Mouse (Mus musculus) liver, embryonic 16.5 days (tissue): ENCODE results near the gene Ctf1. TPM values are rescaled to one million over a fixed set of nuclear protein-coding genes. Genes with fewer than 3 reads are reported as not detected.
A peak's percentile ranks its signal among the peaks of the same experiment; 100 is the strongest.
"Not testable (repeated sequence)": the region's sequence is repeated elsewhere in the genome, so short reads cannot be mapped to it uniquely, and the experiment has no call there.

Source experiments
- ATAC-seq: fragments of 200-750 bp; cut with Nextera tagmentation; 2 replicates; pipeline ENCODE4 v1.8.0; 2017; ENCODE audit warnings: low read depth, mild to moderate bottlenecking, moderate number of reproducible peaks, moderate library complexity
- H3K27ac ChIP-seq: fragments of 300-500 bp; sonication (generic); 2 replicates; pipeline ENCODE4 v1.5.1; 2014; ENCODE audit warnings: mild to moderate bottlenecking, low read length
- H3K27me3 ChIP-seq: fragments of 300-500 bp; sonication (generic); 2 replicates; pipeline ENCODE4 v1.6.1; 2014; ENCODE audit warnings: low read depth, low read length, mixed read lengths; ENCODE audit not compliant: control insufficient read depth, insufficient read depth
- H3K36me3 ChIP-seq: fragments of 300-500 bp; sonication (generic); 2 replicates; pipeline ENCODE4 v1.6.1; 2014; ENCODE audit warnings: mild to moderate bottlenecking; ENCODE audit not compliant: control insufficient read depth, insufficient read depth
- H3K4me1 ChIP-seq: fragments of 300-500 bp; sonication (generic); 2 replicates; pipeline ENCODE4 v1.6.1; 2014; ENCODE audit warnings: low read depth, low read length, mixed read lengths; ENCODE audit not compliant: control insufficient read depth
- H3K4me2 ChIP-seq: fragments of 300-500 bp; sonication (generic); 2 replicates; pipeline ENCODE4 v1.6.1; 2014; ENCODE audit warnings: low read depth, low read length, mixed read lengths
- H3K4me3 ChIP-seq: fragments of 300-500 bp; sonication (generic); 2 replicates; pipeline ENCODE4 v1.5.1; 2014; ENCODE audit warnings: low read depth, mild to moderate bottlenecking, low read length
- H3K9ac ChIP-seq: fragments of 300-500 bp; sonication (generic); 2 replicates; pipeline ENCODE4 v1.6.1; 2014; ENCODE audit warnings: low read depth, low read length
- H3K9me3 ChIP-seq: fragments of 300-500 bp; sonication (generic); replicated peaks from 2 replicates; pipeline ENCODE4 v1.6.1; 2016; ENCODE audit warnings: low read length; ENCODE audit not compliant: control insufficient read depth
- WGBS: fragments of 180-500 bp; shearing (Covaris S2); extraction: QIAGEN DNeasy Blood & Tissue Kit; methylation state at CpG from one replicate; pipeline ENCODE4 v1.1.7; 2014; ENCODE audit not compliant: insufficient replicate concordance; 5-methylcytosine and 5-hydroxymethylcytosine counted together
- polyA plus RNA-seq: library from polyadenylated mRNA; unstranded; fragments of >200 nt; fragmentation: Nextera tagmentation; extraction: Ambion mirVana; gene quantifications from 2 replicates; pipeline ENCODE4 v1.2.1, GENCODE M21; 2015

The Ctf1 gene
- polyA plus RNA-seq, 1 experiment from 2014 or later: 2.5 TPM

DNA sequence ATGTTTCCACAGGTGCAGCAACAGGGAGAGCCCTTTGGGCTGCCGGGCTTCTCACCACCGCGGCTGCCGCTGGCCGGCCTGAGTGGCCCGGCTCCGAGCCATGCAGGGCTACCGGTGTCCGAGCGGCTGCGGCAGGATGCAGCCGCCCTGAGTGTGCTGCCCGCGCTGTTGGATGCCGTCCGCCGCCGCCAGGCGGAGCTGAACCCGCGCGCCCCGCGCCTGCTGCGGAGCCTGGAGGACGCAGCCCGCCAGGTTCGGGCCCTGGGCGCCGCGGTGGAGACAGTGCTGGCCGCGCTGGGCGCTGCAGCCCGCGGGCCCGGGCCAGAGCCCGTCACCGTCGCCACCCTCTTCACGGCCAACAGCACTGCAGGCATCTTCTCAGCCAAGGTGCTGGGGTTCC is 4.5 kb downstream of the Ctf1 start:
- peak overlapping the region; percentile 28 for H3K4me3 ChIP-seq

DNA sequence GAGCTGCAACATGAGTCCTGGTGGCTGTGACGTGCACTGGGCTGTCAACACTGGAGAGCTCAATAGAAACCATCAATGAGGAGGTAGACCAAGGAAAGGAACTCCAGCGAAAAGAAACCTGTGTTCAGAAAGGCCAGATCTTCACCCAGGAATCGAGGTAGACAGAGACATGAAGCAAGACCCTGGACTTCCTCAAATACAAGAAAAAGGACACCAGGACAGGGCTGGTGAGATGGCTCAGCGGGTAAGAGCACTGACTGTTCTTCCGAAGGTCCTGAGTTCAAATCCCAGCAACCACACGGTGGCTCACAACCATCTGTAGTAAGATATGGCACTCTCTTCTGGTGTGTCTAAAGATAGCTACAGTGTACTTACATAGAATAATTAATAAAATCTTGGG is 5.8 kb downstream of the Ctf1 start:
- Histone ChIP-seq H3K9me3 (no peaks in the 10 kb centered on the region), H3K4me3 (no peak overlapping the region), H3K27me3 (peaks cover 6% of the 10 kb centered on the region), H3K4me2 (no peak overlapping the region), H3K36me3 (no peaks in the 10 kb centered on the region), H3K9ac (no peak overlapping the region), H3K27ac (no peak overlapping the region), H3K4me1 (peaks cover 4% of the 10 kb centered on the region)
- 65% methylated on average over 6 of the region's 6 CpGs for WGBS
- no peak for ATAC-seq

More for the DNA sequence above, 4.5 kb downstream of the Ctf1 start:
- peak; percentile 60 for ATAC-seq
- 0 out of 2 replicates have a peak overlapping the region, but pooled peaks have one; percentile 5 for H3K9ac ChIP-seq
- peak overlapping the region; percentile 54 for H3K4me2 ChIP-seq
- peaks cover 17% of the 10 kb centered on the region for H3K4me1 ChIP-seq
- 1% methylated on average over 41 of the region's 41 CpGs for WGBS
- H3K9me3 ChIP-seq: no peaks in the 10 kb centered on the region
- no peak overlapping the region for H3K27ac ChIP-seq
- peaks cover 6% of the 10 kb centered on the region for H3K27me3 ChIP-seq
- H3K36me3 ChIP-seq: no peaks in the 10 kb centered on the region

DNA sequence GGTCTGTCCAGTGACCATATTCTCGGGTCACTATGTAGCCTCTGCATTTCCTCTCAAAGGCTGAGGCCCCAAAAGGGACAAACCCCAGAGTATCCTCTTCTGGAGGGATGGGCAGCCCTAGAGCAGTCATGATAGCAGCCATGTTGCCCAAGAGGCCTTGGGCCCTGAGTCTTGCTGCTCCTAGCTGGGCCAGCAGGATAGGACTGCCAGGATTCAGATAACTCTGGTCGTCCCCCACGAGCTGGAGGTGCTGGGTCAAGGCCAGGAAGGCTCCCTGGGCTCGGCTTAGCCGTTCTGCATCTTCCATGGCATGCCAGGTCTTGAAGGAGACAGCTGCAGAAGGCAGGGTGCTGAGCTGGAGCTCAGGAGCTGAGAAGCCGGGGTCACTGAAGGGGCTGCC is 6.7 kb downstream of the Ctf1 start:
- H3K9me3 ChIP-seq: no peaks in the 10 kb centered on the region
- H3K36me3 ChIP-seq: no peaks in the 10 kb centered on the region
- WGBS: 64% methylated on average over 6 of the region's 6 CpGs
- ATAC-seq: no peak
- H3K4me3 ChIP-seq: no peak overlapping the region
- no peak overlapping the region for H3K4me2 ChIP-seq
- H3K9ac ChIP-seq: no peak overlapping the region
- peaks cover 6% of the 10 kb centered on the region for H3K27me3 ChIP-seq
- no peak overlapping the region for H3K27ac ChIP-seq
- H3K4me1 ChIP-seq: peaks cover 3% of the 10 kb centered on the region

DNA sequence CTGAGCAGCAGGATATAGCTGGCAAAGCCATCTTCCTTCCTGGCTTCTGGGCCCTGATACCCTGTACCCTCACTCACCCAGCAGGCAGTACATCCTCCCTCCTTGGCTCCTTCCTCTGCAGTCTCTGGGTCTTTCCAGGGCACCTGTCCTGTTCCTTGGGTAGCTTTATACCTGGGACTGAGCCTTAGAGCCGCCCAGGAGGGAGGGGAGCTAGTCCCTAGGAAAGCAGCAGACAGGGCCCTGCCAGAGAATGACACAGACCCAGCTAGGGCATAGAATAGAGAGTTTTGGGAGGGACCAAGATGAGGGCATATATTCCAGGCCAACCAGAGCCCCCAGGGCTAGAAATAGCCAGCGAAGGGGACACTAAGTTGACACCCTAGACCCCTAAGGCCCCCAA is 13.0 kb downstream of the Ctf1 start:
- no peak for ATAC-seq
- no peaks in the 10 kb centered on the region for H3K36me3 ChIP-seq
- 57% methylated on average over 2 of the region's 2 CpGs for WGBS
- no peak overlapping the region for H3K27ac ChIP-seq
- H3K27me3 ChIP-seq: no peaks in the 10 kb centered on the region
- H3K4me3 ChIP-seq: no peak overlapping the region
- no peaks in the 10 kb centered on the region for H3K9me3 ChIP-seq
- H3K4me2 ChIP-seq: no peak overlapping the region
- no peaks in the 10 kb centered on the region for H3K4me1 ChIP-seq
- H3K9ac ChIP-seq: no peak overlapping the region

DNA sequence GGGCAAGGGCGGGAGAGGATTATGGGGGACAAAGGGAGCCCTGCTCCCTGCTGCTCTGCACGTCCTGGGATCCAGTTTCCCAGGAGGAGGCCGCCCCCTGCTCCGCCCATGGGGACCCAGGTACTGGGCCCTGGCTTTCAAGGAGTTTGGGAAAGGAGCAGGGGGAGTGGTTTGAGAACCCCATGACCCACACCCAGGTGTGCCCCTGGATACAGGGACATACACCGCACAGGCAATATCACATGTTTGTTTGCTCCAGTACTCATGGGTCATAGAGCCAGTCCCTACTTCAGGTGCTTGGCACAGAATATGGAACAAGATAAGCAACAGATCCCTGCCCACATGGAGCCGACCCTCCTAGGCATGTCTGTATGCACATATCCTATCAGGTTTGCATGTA is 13.4 kb downstream of the Ctf1 start:
- Histone ChIP-seq H3K27ac (no peak overlapping the region), H3K9me3 (no peaks in the 10 kb centered on the region), H3K4me1 (no peaks in the 10 kb centered on the region), H3K4me3 (no peak overlapping the region), H3K4me2 (no peak overlapping the region), H3K9ac (no peak overlapping the region), H3K27me3 (no peaks in the 10 kb centered on the region), H3K36me3 (no peaks in the 10 kb centered on the region)
- no peak for ATAC-seq
- 58% methylated on average over 6 of the region's 6 CpGs for WGBS

DNA sequence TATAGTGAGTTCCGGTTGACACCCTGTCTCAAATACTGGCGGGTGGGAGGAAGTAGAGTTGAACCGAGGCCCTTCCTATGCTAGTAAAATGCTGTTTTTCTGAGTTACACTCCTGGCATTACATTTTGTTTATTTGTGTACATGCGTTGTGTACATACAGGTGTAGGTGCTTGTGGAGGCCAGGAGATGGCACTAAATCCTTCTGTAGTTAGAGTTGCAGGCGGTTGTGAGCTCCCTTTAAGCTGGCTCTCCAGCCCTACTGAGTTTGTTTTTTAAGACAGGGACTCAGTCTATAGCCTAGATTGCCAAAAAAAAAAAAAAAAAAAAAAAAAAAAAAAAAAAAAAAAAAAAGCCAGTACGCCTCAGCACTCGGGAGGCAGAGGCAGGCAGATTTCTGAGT is 15.4 kb downstream of the Ctf1 start:
- Histone ChIP-seq H3K9ac (no peak overlapping the region), H3K4me3 (no peak overlapping the region), H3K27me3 (no peaks in the 10 kb centered on the region), H3K27ac (no peak overlapping the region), H3K4me1 (no peaks in the 10 kb centered on the region), H3K36me3 (no peaks in the 10 kb centered on the region), H3K9me3 (no peaks in the 10 kb centered on the region), H3K4me2 (no peak overlapping the region)
- ATAC-seq: no peak
- WGBS: 63% methylated on average over 7 of the region's 7 CpGs

DNA sequence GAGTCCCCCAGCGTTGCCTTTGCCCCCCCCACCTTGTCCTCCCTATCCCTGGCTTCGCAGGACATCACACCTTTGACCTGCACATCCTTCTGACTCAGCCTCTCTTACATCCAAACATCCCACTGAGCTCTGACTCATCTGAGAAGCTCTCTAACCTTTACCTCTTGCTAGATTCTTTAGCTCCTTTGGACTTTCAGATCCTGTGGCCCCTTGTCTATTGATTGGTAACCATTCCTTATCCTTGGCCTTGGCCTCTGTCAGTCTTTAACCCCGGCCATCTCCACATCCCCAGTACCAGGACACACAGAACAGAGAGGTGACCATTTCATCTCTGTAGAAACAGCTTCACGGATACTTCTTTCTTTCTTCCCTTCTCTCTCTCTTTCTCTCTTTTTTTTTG is 17.6 kb downstream of the Ctf1 start:
- Histone ChIP-seq H3K9ac (no peak overlapping the region), H3K4me3 (no peak overlapping the region), H3K27me3 (no peaks in the 10 kb centered on the region), H3K36me3 (no peaks in the 10 kb centered on the region), H3K9me3 (no peaks in the 10 kb centered on the region), H3K27ac (no peak overlapping the region), H3K4me2 (no peak overlapping the region), H3K4me1 (no peaks in the 10 kb centered on the region)
- ATAC-seq: no peak
- 34% methylated on average over 4 of the region's 4 CpGs for WGBS

DNA sequence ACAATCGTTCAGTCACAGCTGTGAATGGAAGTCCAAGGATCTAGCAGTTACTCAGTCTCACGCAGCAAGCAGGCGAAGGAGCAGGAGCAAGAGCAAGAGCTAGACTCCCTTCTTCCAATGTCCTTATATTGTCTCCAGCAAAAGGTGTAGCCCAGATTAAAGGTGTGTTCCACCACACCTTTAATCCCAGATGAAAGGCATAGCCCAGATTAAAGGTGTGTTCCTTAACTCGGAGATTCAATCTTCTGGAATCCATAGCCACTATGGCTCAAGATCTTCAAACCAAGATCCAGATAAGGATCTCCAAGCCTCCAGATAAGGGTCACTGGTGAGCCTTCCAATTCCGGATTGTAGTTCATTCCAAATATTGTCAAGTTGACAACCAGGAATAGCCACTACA is 19.5 kb downstream of the Ctf1 start, which contains the start of gene Ctf2:
TSS of gene Ctf2 (minus strand) at position 101 of the 400 bp plus-strand sequence.
- H3K9ac ChIP-seq, H3K4me1 ChIP-seq, ATAC-seq, H3K4me2 ChIP-seq, H3K4me3 ChIP-seq, H3K9me3 ChIP-seq, H3K36me3 ChIP-seq, H3K27ac ChIP-seq, H3K27me3 ChIP-seq: not testable (repeated sequence)
- WGBS: no CpG with 5 or more reads among the region's 5 CpGs

DNA sequence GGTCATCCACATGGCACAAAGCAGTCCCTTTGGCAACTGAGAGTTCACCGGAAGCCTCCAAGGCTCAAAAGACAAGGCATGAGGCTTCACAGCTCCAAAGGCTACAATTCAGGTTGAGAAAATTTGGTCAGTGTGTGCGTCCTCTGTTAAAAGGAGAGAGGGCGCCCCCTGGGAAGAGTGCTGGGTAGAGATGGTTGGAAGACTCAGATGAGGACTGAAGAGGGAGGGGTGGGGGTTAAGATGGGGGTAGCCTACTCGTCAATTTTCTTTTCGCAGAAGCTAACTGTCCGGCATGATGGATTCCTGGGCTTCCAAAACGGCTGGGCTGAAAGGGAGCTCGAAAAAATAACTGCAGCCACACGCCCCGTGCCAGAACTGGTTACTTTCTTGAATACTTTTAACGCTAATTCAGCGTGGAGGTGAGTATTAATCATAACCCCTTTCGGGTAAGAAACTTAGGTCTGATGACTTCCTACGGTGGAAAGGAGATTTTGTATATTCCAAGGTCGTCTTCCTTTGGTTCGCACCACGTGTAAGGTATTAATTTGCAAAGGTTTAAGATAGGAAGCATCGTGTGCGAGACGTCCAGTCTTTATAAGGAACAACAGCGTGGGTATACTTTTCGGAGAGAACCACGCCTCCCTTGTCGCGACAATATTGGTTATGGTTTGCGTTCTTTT is 32.0 kb downstream of the Ctf1 start, which contains the start of gene Fbxl19:
TSS of gene Fbxl19 (plus strand) at position 178 of the 680 bp plus-strand sequence.
- Histone ChIP-seq H3K4me2 (peak within 1 kb of the TSS; percentile 78), H3K36me3 (no peaks in the 10 kb centered on the region; the same call in 1 of the 2 replicates), H3K27me3 (no peaks in the 10 kb centered on the region), H3K9me3 (no peaks in the 10 kb centered on the region), H3K4me1 (peaks cover 14% of the 10 kb centered on the region), H3K9ac (peak within 1 kb of the TSS; percentile 65), H3K4me3 (peak within 1 kb of the TSS; percentile 64), H3K27ac (peak within 1 kb of the TSS; percentile 79)
- under 1% methylated on average over 26 of the region's 26 CpGs for WGBS
- no peak for ATAC-seq
